Mouse (Mus musculus): ENCODE data around the gene Mrpl30. TPM values are rescaled to one million over a fixed set of nuclear protein-coding genes. Genes with fewer than 3 reads are reported as not detected.

Gene Mrpl30
- polyA plus RNA-seq, 1 experiment from 2014 or later: 214 TPM

- Histone ChIP-seq H3K4me2 (ENCODE audit: low read depth, low read length) (no peak overlapping the region), H3K27me3 (ENCODE audit: control insufficient read depth, insufficient read depth, low read depth, low read length) (no peaks in the 10 kb centered on the region; the same call in 1 of the 2 replicates), H3K4me3 (ENCODE audit: low read length) (no peak overlapping the region), H3K9me3 (ENCODE audit: control insufficient read depth, low read length) (no peaks in the 10 kb centered on the region), H3K9ac (ENCODE audit: low read length) (no peak overlapping the region), H3K4me1 (replicated peaks; ENCODE audit: control insufficient read depth, insufficient read depth, low read length) (peaks cover 13% of the 10 kb centered on the region), H3K27ac (ENCODE audit: low read length) (no peak overlapping the region), H3K36me3 (ENCODE audit: control insufficient read depth, insufficient read depth, low read length) (no peaks in the 10 kb centered on the region)
- 57% methylated on average over 10 of the region's 10 CpGs for WGBS
- ATAC-seq (ENCODE audit: low read depth): no peak
Measured at GRCm38 (mm10) chr1:37868640-37869039, 21.6 kb upstream of the Mrpl30 start.

GRCm38 (mm10) chr1:37869362-37869761 is 20.9 kb upstream of the Mrpl30 start:
- no peak overlapping the region for H3K9ac ChIP-seq (ENCODE audit: low read length)
- ATAC-seq (ENCODE audit: low read depth): no peak
- no peak overlapping the region for H3K27ac ChIP-seq (ENCODE audit: low read length)
- no peak overlapping the region for H3K4me2 ChIP-seq (ENCODE audit: low read depth, low read length)
- peaks cover 13% of the 10 kb centered on the region for H3K4me1 ChIP-seq (replicated peaks; ENCODE audit: control insufficient read depth, insufficient read depth, low read length)
- no peak overlapping the region for H3K4me3 ChIP-seq (ENCODE audit: low read length)
- H3K9me3 ChIP-seq (ENCODE audit: control insufficient read depth, low read length): no peaks in the 10 kb centered on the region
- H3K36me3 ChIP-seq (ENCODE audit: control insufficient read depth, insufficient read depth, low read length): no peaks in the 10 kb centered on the region
- 47% methylated on average over 2 of the region's 2 CpGs for WGBS
- H3K27me3 ChIP-seq (ENCODE audit: control insufficient read depth, insufficient read depth, low read depth, low read length): no peaks in the 10 kb centered on the region; the same call in 1 of the 2 replicates

GRCm38 (mm10) chr1:37871704-37872103 is 18.6 kb upstream of the Mrpl30 start, which contains the start of gene Lipt1:
Lipt1 (plus strand) TSS chr1:37871738.
- Histone ChIP-seq H3K27ac (ENCODE audit: low read length) (peak within 1 kb of the TSS; percentile 86), H3K9ac (ENCODE audit: low read length) (peak within 1 kb of the TSS; percentile 55), H3K36me3 (ENCODE audit: control insufficient read depth, insufficient read depth, low read length) (peaks cover 19% of the 10 kb centered on the region), H3K4me2 (ENCODE audit: low read depth, low read length) (peak within 1 kb of the TSS; percentile 58), H3K27me3 (ENCODE audit: control insufficient read depth, insufficient read depth, low read depth, low read length) (no peaks in the 10 kb centered on the region; the same call in 1 of the 2 replicates), H3K9me3 (ENCODE audit: control insufficient read depth, low read length) (peaks cover 4% of the 10 kb centered on the region), H3K4me3 (ENCODE audit: low read length) (peak within 1 kb of the TSS; percentile 63), H3K4me1 (replicated peaks; ENCODE audit: control insufficient read depth, insufficient read depth, low read length) (peaks cover 7% of the 10 kb centered on the region; the same call in 1 of the 2 replicates)
- WGBS: 4% methylated on average over 7 of the region's 7 CpGs
- peak; percentile 84 for ATAC-seq (ENCODE audit: low read depth)

- Histone ChIP-seq H3K27ac (ENCODE audit: low read length) (peak overlapping the region; percentile 86), H3K4me2 (ENCODE audit: low read depth, low read length) (peak overlapping the region; percentile 58), H3K36me3 (ENCODE audit: control insufficient read depth, insufficient read depth, low read length) (peaks cover 24% of the 10 kb centered on the region), H3K9ac (ENCODE audit: low read length) (peak overlapping the region; percentile 55), H3K27me3 (ENCODE audit: control insufficient read depth, insufficient read depth, low read depth, low read length) (no peaks in the 10 kb centered on the region; the same call in 1 of the 2 replicates), H3K4me1 (replicated peaks; ENCODE audit: control insufficient read depth, insufficient read depth, low read length) (peaks cover 7% of the 10 kb centered on the region; the same call in 1 of the 2 replicates), H3K9me3 (ENCODE audit: control insufficient read depth, low read length) (peaks cover 4% of the 10 kb centered on the region), H3K4me3 (ENCODE audit: low read length) (peak overlapping the region; percentile 63)
- 4% methylated on average over 33 of the region's 33 CpGs for WGBS
- ATAC-seq (ENCODE audit: low read depth): peak; percentile 97
Measured at GRCm38 (mm10) chr1:37872131-37873067, 17.9 kb upstream of the Mrpl30 start.

GRCm38 (mm10) chr1:37873157-37873556 is 17.1 kb upstream of the Mrpl30 start:
- H3K4me1 ChIP-seq (replicated peaks; ENCODE audit: control insufficient read depth, insufficient read depth, low read length): peaks cover 7% of the 10 kb centered on the region; the same call in 1 of the 2 replicates
- H3K9me3 ChIP-seq (ENCODE audit: control insufficient read depth, low read length): peaks cover 4% of the 10 kb centered on the region
- peak overlapping the region; percentile 58 for H3K4me2 ChIP-seq (ENCODE audit: low read depth, low read length)
- H3K4me3 ChIP-seq (ENCODE audit: low read length): peak overlapping the region; percentile 63
- no peak overlapping the region for H3K9ac ChIP-seq (ENCODE audit: low read length)
- H3K27me3 ChIP-seq (ENCODE audit: control insufficient read depth, insufficient read depth, low read depth, low read length): no peaks in the 10 kb centered on the region; the same call in 1 of the 2 replicates
- 83% methylated on average over 4 of the region's 4 CpGs for WGBS
- H3K27ac ChIP-seq (ENCODE audit: low read length): no peak overlapping the region
- ATAC-seq (ENCODE audit: low read depth): no peak
- H3K36me3 ChIP-seq (ENCODE audit: control insufficient read depth, insufficient read depth, low read length): peaks cover 31% of the 10 kb centered on the region

- 90% methylated on average over 13 of the region's 13 CpGs for WGBS
- no peak overlapping the region for H3K9ac ChIP-seq (ENCODE audit: low read length)
- H3K36me3 ChIP-seq (ENCODE audit: control insufficient read depth, insufficient read depth, low read length): peaks cover 37% of the 10 kb centered on the region
- H3K4me3 ChIP-seq (ENCODE audit: low read length): no peak overlapping the region
- H3K27me3 ChIP-seq (ENCODE audit: control insufficient read depth, insufficient read depth, low read depth, low read length): no peaks in the 10 kb centered on the region
- no peak overlapping the region for H3K27ac ChIP-seq (ENCODE audit: low read length)
- H3K4me1 ChIP-seq (replicated peaks; ENCODE audit: control insufficient read depth, insufficient read depth, low read length): peaks cover 3% of the 10 kb centered on the region; the same call in 1 of the 2 replicates
- no peak overlapping the region for H3K4me2 ChIP-seq (ENCODE audit: low read depth, low read length)
- peaks cover 4% of the 10 kb centered on the region for H3K9me3 ChIP-seq (ENCODE audit: control insufficient read depth, low read length)
- no peak for ATAC-seq (ENCODE audit: low read depth)
Measured at GRCm38 (mm10) chr1:37877736-37878460, 12.4 kb upstream of the Mrpl30 start.

- Histone ChIP-seq H3K27ac (ENCODE audit: low read length) (no peak overlapping the region), H3K4me2 (ENCODE audit: low read depth, low read length) (no peak overlapping the region), H3K9ac (ENCODE audit: low read length) (no peak overlapping the region), H3K4me1 (replicated peaks; ENCODE audit: control insufficient read depth, insufficient read depth, low read length) (no peaks in the 10 kb centered on the region), H3K36me3 (ENCODE audit: control insufficient read depth, insufficient read depth, low read length) (peaks cover 17% of the 10 kb centered on the region), H3K9me3 (ENCODE audit: control insufficient read depth, low read length) (no peaks in the 10 kb centered on the region), H3K4me3 (ENCODE audit: low read length) (no peak overlapping the region), H3K27me3 (ENCODE audit: control insufficient read depth, insufficient read depth, low read depth, low read length) (no peaks in the 10 kb centered on the region)
- WGBS: 87% methylated on average over 4 of the region's 4 CpGs
- no peak for ATAC-seq (ENCODE audit: low read depth)
Measured at GRCm38 (mm10) chr1:37883411-37883810, 6.9 kb upstream of the Mrpl30 start.

- peaks cover 11% of the 10 kb centered on the region for H3K36me3 ChIP-seq (ENCODE audit: control insufficient read depth, insufficient read depth, low read length)
- no peak overlapping the region for H3K27ac ChIP-seq (ENCODE audit: low read length)
- no peak for ATAC-seq (ENCODE audit: low read depth)
- 70% methylated on average over 4 of the region's 4 CpGs for WGBS
- H3K9me3 ChIP-seq (ENCODE audit: control insufficient read depth, low read length): no peaks in the 10 kb centered on the region
- H3K4me3 ChIP-seq (ENCODE audit: low read length): no peak overlapping the region
- no peak overlapping the region for H3K4me2 ChIP-seq (ENCODE audit: low read depth, low read length)
- H3K4me1 ChIP-seq (replicated peaks; ENCODE audit: control insufficient read depth, insufficient read depth, low read length): peaks cover 4% of the 10 kb centered on the region
- no peak overlapping the region for H3K9ac ChIP-seq (ENCODE audit: low read length)
- no peaks in the 10 kb centered on the region for H3K27me3 ChIP-seq (ENCODE audit: control insufficient read depth, insufficient read depth, low read depth, low read length)
Measured at GRCm38 (mm10) chr1:37884451-37884850, 5.8 kb upstream of the Mrpl30 start.

- peak overlapping the region; percentile 68 for H3K9ac ChIP-seq (ENCODE audit: low read length)
- H3K4me1 ChIP-seq (replicated peaks; ENCODE audit: control insufficient read depth, insufficient read depth, low read length): peaks cover 15% of the 10 kb centered on the region
- H3K4me2 ChIP-seq (ENCODE audit: low read depth, low read length): peak overlapping the region; percentile 79
- H3K9me3 ChIP-seq (ENCODE audit: control insufficient read depth, low read length): no peaks in the 10 kb centered on the region
- 75% methylated on average over 7 of the region's 7 CpGs for WGBS
- H3K27me3 ChIP-seq (ENCODE audit: control insufficient read depth, insufficient read depth, low read depth, low read length): no peaks in the 10 kb centered on the region
- no peak overlapping the region for H3K27ac ChIP-seq (ENCODE audit: low read length)
- H3K4me3 ChIP-seq (ENCODE audit: low read length): peak overlapping the region; percentile 61
- no peak for ATAC-seq (ENCODE audit: low read depth)
- H3K36me3 ChIP-seq (ENCODE audit: control insufficient read depth, insufficient read depth, low read length): peaks cover 6% of the 10 kb centered on the region; the same call in 1 of the 2 replicates
Measured at GRCm38 (mm10) chr1:37889206-37889605, 1.1 kb upstream of the Mrpl30 start.

Measured in lung, embryonic 16.5 days (tissue).